Mouse (Mus musculus) kidney, adult 2 months (tissue): ENCODE results near the gene Gm2000. TPM values are rescaled to one million over a fixed set of nuclear protein-coding genes. Genes with fewer than 3 reads are reported as not detected.

ENCODE experiments used
- DNase-seq: peaks from one replicate; pipeline ENCODE4 v3.0.0; 2021
- H3K27ac ChIP-seq: fragments of 200-500 bp; 2 replicates; pipeline ENCODE4 v1.5.1; 2012; ENCODE audit warnings: low read depth, low read length, control low read depth, inconsistent platforms; ENCODE audit not compliant: insufficient read depth
- H3K27me3 ChIP-seq: fragments of 200-500 bp; replicated peaks from 2 replicates; pipeline ENCODE4 v1.6.1; 2012; ENCODE audit warnings: mild to moderate bottlenecking, moderate library complexity, low read length, inconsistent platforms; ENCODE audit not compliant: control insufficient read depth, insufficient read depth
- H3K36me3 ChIP-seq: fragments of 200-500 bp; 2 replicates; pipeline ENCODE4 v1.6.1; 2012; ENCODE audit warnings: mild to moderate bottlenecking, moderate library complexity, low read length, inconsistent platforms; ENCODE audit not compliant: control insufficient read depth, insufficient read depth
- H3K4me1 ChIP-seq: fragments of 200-500 bp; 2 replicates; pipeline ENCODE4 v1.6.1; 2011; ENCODE audit warnings: low read length; ENCODE audit not compliant: control insufficient read depth, insufficient read depth
- H3K4me3 ChIP-seq: fragments of 200-500 bp; 2 replicates; pipeline ENCODE4 v1.5.1; 2011; ENCODE audit warnings: mild to moderate bottlenecking, low read depth, low read length, control low read depth; ENCODE audit not compliant: insufficient read depth
- CTCF ChIP-seq: fragments of 200-500 bp; conservative IDR thresholded peaks from 2 replicates; pipeline ENCODE4 v1.5.1; 2011; ENCODE audit warnings: low read depth, mild to moderate bottlenecking, control low read depth, low read length, moderate library complexity, mixed read lengths; ENCODE audit not compliant: insufficient read depth, insufficient read length
- POLR2A ChIP-seq: fragments of 200-500 bp; IDR thresholded peaks from one replicate; pipeline ENCODE4 v1.6.1; 2011; ENCODE audit warnings: low read depth, low read length, control low read depth
- WGBS: fragments of 180-500 bp; shearing (Covaris S2); methylation state at CpG from one replicate; pipeline ENCODE4 v1.1.7; 2018; 5-methylcytosine and 5-hydroxymethylcytosine counted together
- polyA plus RNA-seq: library from polyadenylated mRNA; depleted of rRNA; stranded (reverse); fragments of >200 nt; gene quantifications from 2 replicates; pipeline ENCODE4 v1.2.3, GENCODE M21; 2012; rRNA removed

Gene Gm2000
- polyA plus RNA-seq = 10.7 and 34.1 TPM in 2 replicates

GRCm38 (mm10) chr1:156365740-156366139 lies at the start of gene Gm2000:
Gene Gm2000 (plus strand): TSS chr1:156366040.
- TF ChIP-seq POLR2A (no peak), CTCF (no peak)
- H3K27ac ChIP-seq = no peak within 1 kb of the TSS
- H3K4me1 ChIP-seq = no peaks in the 10 kb centered on the region
- no peak within 1 kb of the TSS for H3K4me3 ChIP-seq
- no peaks in the 10 kb centered on the region for H3K27me3 ChIP-seq
- no peaks in the 10 kb centered on the region for H3K36me3 ChIP-seq
- DNase-seq = no peak
- 88% methylated on average over 8 of the region's 8 CpGs for WGBS

GRCm38 (mm10) chr1:156323126-156323525 lies 42.7 kb upstream of the Gm2000 start:
- TF ChIP-seq CTCF (no peak), POLR2A (no peak)
- no peaks in the 10 kb centered on the region for H3K27me3 ChIP-seq
- DNase-seq = no peak
- H3K27ac ChIP-seq = no peak overlapping the region
- H3K4me3 ChIP-seq = no peak overlapping the region
- H3K4me1 ChIP-seq = no peaks in the 10 kb centered on the region
- H3K36me3 ChIP-seq = no peaks in the 10 kb centered on the region
- WGBS = 85% methylated on average over 9 of the region's 9 CpGs

- DNase-seq = no peak
- 61% methylated on average over 4 of the region's 4 CpGs for WGBS
- Histone ChIP-seq H3K27ac (no peak overlapping the region), H3K4me3 (no peak overlapping the region), H3K27me3 (no peaks in the 10 kb centered on the region), H3K4me1 (no peaks in the 10 kb centered on the region), H3K36me3 (no peaks in the 10 kb centered on the region)
- TF ChIP-seq CTCF (no peak), POLR2A (no peak)
Measured at GRCm38 (mm10) chr1:156340847-156341246, 25.0 kb upstream of the Gm2000 start.

- TF ChIP-seq CTCF (no peak), POLR2A (no peak)
- Histone ChIP-seq H3K4me1 (no peaks in the 10 kb centered on the region), H3K27ac (no peak overlapping the region), H3K27me3 (no peaks in the 10 kb centered on the region), H3K36me3 (no peaks in the 10 kb centered on the region), H3K4me3 (no peak overlapping the region)
- no peak for DNase-seq
- 75% methylated on average over 4 of the region's 4 CpGs for WGBS
Measured at GRCm38 (mm10) chr1:156344433-156344832, 21.4 kb upstream of the Gm2000 start.

- TF ChIP-seq POLR2A (no peak), CTCF (no peak)
- no peaks in the 10 kb centered on the region for H3K36me3 ChIP-seq
- 94% methylated on average over 4 of the region's 4 CpGs for WGBS
- H3K27me3 ChIP-seq = no peaks in the 10 kb centered on the region
- H3K4me1 ChIP-seq = no peaks in the 10 kb centered on the region
- no peak overlapping the region for H3K27ac ChIP-seq
- H3K4me3 ChIP-seq = no peak overlapping the region
- no peak for DNase-seq
Measured at GRCm38 (mm10) chr1:156345633-156346032, 20.2 kb upstream of the Gm2000 start.

GRCm38 (mm10) chr1:156349031-156349430 lies 16.8 kb upstream of the Gm2000 start:
- Histone ChIP-seq H3K4me3 (no peak overlapping the region), H3K4me1 (no peaks in the 10 kb centered on the region; the same call in 1 of the 2 replicates), H3K36me3 (no peaks in the 10 kb centered on the region), H3K27ac (no peak overlapping the region), H3K27me3 (no peaks in the 10 kb centered on the region)
- no peak for DNase-seq
- TF ChIP-seq POLR2A = no peak
- TF ChIP-seq CTCF = no peak
- WGBS = 87% methylated on average over 4 of the region's 4 CpGs

GRCm38 (mm10) chr1:156350441-156350840 lies 15.4 kb upstream of the Gm2000 start:
- no peak overlapping the region for H3K27ac ChIP-seq
- H3K36me3 ChIP-seq = no peaks in the 10 kb centered on the region
- no peak for TF ChIP-seq CTCF
- TF ChIP-seq POLR2A = no peak
- H3K4me1 ChIP-seq = no peaks in the 10 kb centered on the region; the same call in 1 of the 2 replicates
- WGBS = 89% methylated on average over 4 of the region's 4 CpGs
- DNase-seq = no peak
- no peak overlapping the region for H3K4me3 ChIP-seq
- no peaks in the 10 kb centered on the region for H3K27me3 ChIP-seq

GRCm38 (mm10) chr1:156352466-156352865 lies 13.4 kb upstream of the Gm2000 start:
- peak; percentile 86 for DNase-seq
- peak overlapping the region; percentile 39; the same call in 1 of the 2 replicates for H3K27ac ChIP-seq
- 62% methylated on average over 2 of the region's 2 CpGs for WGBS
- TF ChIP-seq POLR2A = no peak
- no peak for TF ChIP-seq CTCF
- no peak overlapping the region for H3K4me3 ChIP-seq
- H3K27me3 ChIP-seq = no peaks in the 10 kb centered on the region
- H3K36me3 ChIP-seq = no peaks in the 10 kb centered on the region
- H3K4me1 ChIP-seq = no peaks in the 10 kb centered on the region; the same call in 1 of the 2 replicates
